Mouse (Mus musculus) layer of hippocampus, postnatal 14 days (tissue): Measurements from ENCODE around the gene Slc46a3. TPM values are rescaled to one million over a fixed set of nuclear protein-coding genes. Genes with fewer than 3 reads are reported as not detected.

ENCODE experiments used
- DNase-seq, 2 experiments: peaks; one replicate each; pipeline ENCODE4 v3.0.0; 2021 to 2022; ENCODE audit warnings: low spot score in 2 of 2, mixed read lengths in 1 of 2
- total RNA-seq, 2 experiments: library from RNA; stranded (reverse); gene quantifications; 2 replicates each; pipeline ENCODE4 v1.2.3; 2021

Slc46a3 gene
- total RNA-seq, 2 experiments from 2014 or later = 6.3 to 7.1 TPM

DNA sequence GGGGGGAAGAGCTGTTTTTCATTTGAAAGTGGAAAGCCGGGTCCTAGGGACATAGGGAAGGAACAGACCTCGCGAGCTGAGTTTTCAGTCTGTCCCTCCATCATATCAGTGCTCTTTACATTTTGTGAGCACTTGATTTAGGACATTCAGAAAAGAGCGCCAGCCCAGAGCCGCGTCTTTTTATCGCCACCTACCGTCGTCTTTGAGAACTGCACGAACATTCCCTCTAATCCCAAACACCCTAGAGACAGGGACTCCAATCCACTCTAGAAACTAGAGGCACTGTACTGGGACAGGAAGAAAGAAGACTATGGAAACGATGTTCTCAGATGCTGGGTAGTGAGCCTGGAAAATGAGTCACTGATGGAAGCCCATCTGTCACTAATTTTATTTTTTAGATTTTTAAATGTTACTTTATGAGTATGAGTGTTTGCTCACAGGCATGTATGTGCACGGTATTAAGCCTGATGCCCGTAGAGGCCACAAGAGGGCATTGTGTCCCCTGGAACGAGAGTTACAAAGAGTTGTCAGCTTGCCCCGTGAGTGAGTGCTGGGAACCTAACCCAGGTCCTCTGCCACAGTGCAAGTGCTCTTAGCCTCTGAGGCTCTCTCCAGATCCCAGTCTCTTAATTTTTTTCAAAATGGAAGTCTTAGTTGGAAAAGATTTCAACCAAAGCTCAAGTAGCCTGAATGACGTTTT lies 46.3 kb downstream of the Slc46a3 start:
- DNase-seq = peak; percentile 57 to 69

DNA sequence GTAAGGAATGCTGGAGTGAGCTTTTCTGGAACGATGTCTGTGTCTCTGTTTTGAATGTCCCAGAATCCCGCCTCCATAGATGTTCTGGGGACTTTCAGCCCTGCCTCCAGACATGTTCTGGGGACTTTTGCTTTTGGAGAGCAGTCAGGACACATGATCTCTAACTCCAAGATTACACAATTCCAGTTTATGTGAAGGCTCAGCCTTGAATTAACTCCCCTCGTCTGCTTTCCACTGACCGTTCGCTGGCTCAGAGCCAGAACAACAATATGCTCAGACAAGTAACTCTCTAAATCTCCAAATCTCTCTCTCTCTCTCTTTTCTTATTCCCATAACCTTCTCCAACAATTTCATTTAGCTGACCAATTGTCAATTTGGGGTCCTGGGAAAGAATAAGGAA lies 47.3 kb downstream of the Slc46a3 start:
- no peak for DNase-seq

GRCm38 (mm10) chr5:147845319-147845718 lies 49.3 kb downstream of the Slc46a3 start:
- DNase-seq = no peak

DNA sequence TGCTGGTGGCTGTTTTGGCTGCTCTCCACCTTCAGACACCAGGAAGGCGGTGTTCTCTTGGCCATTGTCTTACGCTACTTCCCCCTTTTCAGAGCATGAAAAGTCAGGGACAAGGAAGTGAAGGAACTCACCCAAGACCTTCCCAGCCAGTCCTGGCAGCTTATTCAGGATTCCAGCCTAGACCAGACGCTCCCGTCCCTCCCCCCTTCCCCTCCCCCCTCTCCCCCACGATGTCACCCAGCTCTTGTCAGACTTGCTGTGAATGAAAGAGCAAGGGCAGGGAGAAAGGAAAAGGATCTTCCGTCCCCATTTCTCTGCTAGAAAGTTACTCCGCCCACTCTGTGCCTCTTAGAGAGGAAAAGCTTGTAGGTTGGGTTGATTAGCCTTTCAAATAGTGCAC lies 51.3 kb downstream of the Slc46a3 start:
- DNase-seq = no peak

- DNase-seq = no peak
These were observed 55.2 kb downstream of the Slc46a3 start for GRCm38 (mm10) chr5:147839418-147839817.

DNA sequence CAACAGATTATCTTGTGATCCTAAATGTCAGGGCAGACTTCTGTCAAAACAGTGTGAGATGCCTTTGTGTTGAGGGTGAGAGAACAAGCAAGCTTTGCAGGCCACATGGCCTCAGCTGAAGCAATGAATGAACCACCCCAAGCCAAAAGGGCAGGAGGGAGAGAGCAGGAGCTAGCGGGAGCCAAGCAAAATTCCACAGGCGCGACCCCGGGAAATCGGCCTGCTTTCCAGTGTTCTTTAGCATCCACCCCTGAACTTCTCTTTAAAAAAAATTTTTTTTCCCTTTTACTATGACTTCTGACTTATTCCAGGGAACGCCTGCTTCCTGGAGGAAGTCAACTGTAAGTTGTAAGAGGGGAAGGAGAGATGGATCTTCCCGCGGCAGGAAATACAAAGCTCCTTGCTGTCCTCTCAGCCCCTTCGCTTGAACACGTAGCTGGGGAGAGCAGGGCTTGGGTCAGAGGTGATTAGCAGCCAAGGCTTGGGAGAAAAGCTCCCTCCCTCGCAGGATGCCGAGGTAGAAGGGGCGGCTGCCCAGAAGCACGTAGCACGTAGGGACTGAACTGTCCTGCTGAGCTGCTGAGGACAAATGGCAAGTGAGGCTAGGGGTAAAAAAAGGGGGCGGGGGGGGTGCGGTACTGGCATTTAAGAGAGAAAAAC lies 59.6 kb downstream of the Slc46a3 start:
- DNase-seq = no peak

DNA sequence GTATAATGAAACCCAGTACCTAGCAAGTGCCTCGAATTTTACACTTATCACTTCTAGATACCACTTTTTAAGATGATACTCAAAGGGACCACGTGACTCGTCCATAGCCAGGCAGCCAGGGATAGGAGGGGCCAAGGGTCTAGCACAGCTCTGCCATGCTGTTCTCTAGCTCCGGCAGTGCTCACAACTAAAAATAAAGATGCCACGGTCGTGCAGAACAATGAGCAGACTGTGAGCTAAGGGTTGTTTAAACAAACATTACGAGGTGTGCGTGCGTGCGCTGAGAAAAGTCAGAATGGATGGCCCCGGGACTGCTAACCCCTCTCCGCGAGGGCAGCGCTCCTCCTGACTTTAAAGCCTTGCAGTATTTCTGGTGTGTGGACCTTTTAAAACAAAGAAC lies 61.8 kb downstream of the Slc46a3 start:
- DNase-seq = no peak

DNA sequence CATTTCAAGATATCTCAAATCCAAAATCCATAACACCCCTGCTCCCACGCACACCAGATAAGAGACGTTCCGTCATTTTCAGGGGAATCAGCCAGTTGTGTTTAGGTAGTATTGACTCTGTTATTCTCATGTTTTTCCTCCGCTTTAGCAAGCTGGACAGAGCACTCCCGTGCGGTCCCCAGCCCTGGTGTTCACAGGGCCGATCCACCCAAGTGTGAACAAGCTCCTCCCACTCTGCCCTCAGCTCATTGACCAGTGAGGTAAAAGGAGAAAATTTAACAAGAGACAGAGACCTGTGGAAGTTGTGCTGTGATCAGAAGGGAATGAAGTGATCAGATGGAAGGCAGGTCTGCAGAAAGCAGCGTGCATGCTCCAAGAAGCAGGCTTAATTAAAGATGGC lies 65.8 kb downstream of the Slc46a3 start:
- DNase-seq = no peak

Other genes starting within 250 kb of the Slc46a3 start
- 10 to 100 TPM; 28.4 to 30.1 TPM for gene Flt1, start 168.8 kb downstream of the Slc46a3 start, total RNA-seq
- 100 to 1,000 TPM; 139 to 153 TPM for gene Pomp, start 34.4 kb downstream of the Slc46a3 start, total RNA-seq
- gene Mtus2, start 62.5 kb upstream of the Slc46a3 start, total RNA-seq = 10 to 100 TPM; 32.7 to 33.6 TPM